Mouse (Mus musculus) hindbrain, embryonic 10.5 days (tissue): ENCODE measurements at regions not wholly inside any gene's neighbourhood (a gene's known extent, or its start where the extent isn't known, plus 50 kb on each side); places are given as distances from the start of the nearest gene placed in this dataset.

Experiments
- DNase-seq: peaks from one replicate; pipeline ENCODE4 v3.0.0-alpha.2; 2017; ENCODE audit warnings: low spot score
- H3K27ac ChIP-seq: fragments of 300-500 bp; sonication (generic); 2 replicates; pipeline ENCODE4 v1.5.1; 2016; ENCODE audit warnings: mild to moderate bottlenecking, moderate library complexity
- H3K27me3 ChIP-seq: fragments of 300-500 bp; sonication (generic); 2 replicates; pipeline ENCODE4 v1.6.1; 2016; ENCODE audit warnings: mild to moderate bottlenecking; ENCODE audit not compliant: poor library complexity, insufficient read depth, severe bottlenecking
- H3K36me3 ChIP-seq: fragments of 300-500 bp; sonication (generic); 2 replicates; pipeline ENCODE4 v1.6.1; 2016; ENCODE audit warnings: mild to moderate bottlenecking, moderate library complexity
- H3K4me1 ChIP-seq: fragments of 300-500 bp; sonication (generic); replicated peaks from 2 replicates; pipeline ENCODE4 v1.6.1; 2016; ENCODE audit warnings: mild to moderate bottlenecking
- H3K4me3 ChIP-seq: fragments of 300-500 bp; sonication (generic); 2 replicates; pipeline ENCODE4 v1.5.1; 2016; ENCODE audit warnings: mild to moderate bottlenecking, moderate library complexity
- H3K9me3 ChIP-seq: fragments of 300-500 bp; sonication (generic); 2 replicates; pipeline ENCODE4 v1.6.1; 2016; ENCODE audit warnings: mild to moderate bottlenecking, moderate library complexity
- WGBS: fragments of 180-500 bp; shearing (Covaris S2); methylation state at CpG from one replicate; pipeline ENCODE4 v1.1.7; 2016; 5-methylcytosine and 5-hydroxymethylcytosine counted together

- WGBS: 10% methylated on average over 3 of the region's 3 CpGs
- Histone ChIP-seq H3K27me3 (no peaks in the 10 kb centered on the region), H3K9me3 (no peaks in the 10 kb centered on the region), H3K4me1 (peaks cover 36% of the 10 kb centered on the region), H3K27ac (peak overlapping the region; percentile 83), H3K4me3 (no peak overlapping the region), H3K36me3 (no peaks in the 10 kb centered on the region)
- DNase-seq: peak; percentile 36
Measured at GRCm38 (mm10) chr1:137636321-137636944, 539.1 kb downstream of the Ptprc start.

DNA sequence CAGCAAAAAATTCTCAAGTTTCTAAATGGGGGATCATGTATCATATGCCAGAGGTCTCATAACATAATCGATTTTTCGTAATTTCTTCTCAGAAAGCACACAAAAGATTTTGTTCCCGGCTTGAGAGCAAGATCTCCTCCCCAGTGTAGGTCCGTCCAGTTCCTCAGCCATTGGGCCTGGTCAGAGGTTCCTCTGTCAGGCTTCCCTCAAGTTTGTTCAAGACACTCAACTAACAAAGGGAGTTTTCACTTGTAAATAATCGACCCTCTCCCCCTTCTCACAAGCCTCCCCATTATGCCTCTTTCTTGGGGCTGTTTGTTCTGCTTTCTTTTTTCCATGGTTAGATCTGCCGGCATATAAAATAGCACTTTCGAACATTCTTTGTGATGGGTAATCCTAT lies 539.7 kb downstream of the Ptprc start:
- Histone ChIP-seq H3K4me3 (no peak overlapping the region), H3K4me1 (peaks cover 31% of the 10 kb centered on the region), H3K36me3 (no peaks in the 10 kb centered on the region), H3K27me3 (no peaks in the 10 kb centered on the region), H3K9me3 (no peaks in the 10 kb centered on the region), H3K27ac (peak overlapping the region; percentile 83)
- no peak for DNase-seq
- WGBS: 22% methylated on average over 7 of the region's 7 CpGs

GRCm38 (mm10) chr1:137631546-137631945 lies 544.0 kb downstream of the Ptprc start:
- no peak overlapping the region for H3K4me3 ChIP-seq
- H3K4me1 ChIP-seq: peaks cover 12% of the 10 kb centered on the region
- H3K27me3 ChIP-seq: no peaks in the 10 kb centered on the region
- no peaks in the 10 kb centered on the region for H3K36me3 ChIP-seq
- H3K9me3 ChIP-seq: no peaks in the 10 kb centered on the region
- H3K27ac ChIP-seq: no peak overlapping the region
- no peak for DNase-seq

- H3K27me3 ChIP-seq: no peaks in the 10 kb centered on the region
- H3K36me3 ChIP-seq: no peaks in the 10 kb centered on the region
- no peak overlapping the region for H3K27ac ChIP-seq
- no peak overlapping the region for H3K4me3 ChIP-seq
- DNase-seq: no peak
- H3K9me3 ChIP-seq: no peaks in the 10 kb centered on the region
- WGBS: 88% methylated on average over 5 of the region's 5 CpGs
- no peaks in the 10 kb centered on the region for H3K4me1 ChIP-seq
Measured at GRCm38 (mm10) chr1:137620672-137621071, 554.8 kb downstream of the Ptprc start.

GRCm38 (mm10) chr1:137618231-137618630 lies 557.3 kb downstream of the Ptprc start:
- no peaks in the 10 kb centered on the region for H3K4me1 ChIP-seq
- H3K27ac ChIP-seq: no peak overlapping the region
- H3K36me3 ChIP-seq: no peaks in the 10 kb centered on the region
- DNase-seq: no peak
- H3K9me3 ChIP-seq: no peaks in the 10 kb centered on the region
- H3K27me3 ChIP-seq: no peaks in the 10 kb centered on the region
- H3K4me3 ChIP-seq: no peak overlapping the region
- 93% methylated on average over 2 of the region's 2 CpGs for WGBS

- H3K36me3 ChIP-seq: no peaks in the 10 kb centered on the region
- H3K27ac ChIP-seq: no peak overlapping the region
- no peaks in the 10 kb centered on the region for H3K4me1 ChIP-seq
- no peak overlapping the region for H3K4me3 ChIP-seq
- no peaks in the 10 kb centered on the region for H3K27me3 ChIP-seq
- 81% methylated on average over 5 of the region's 5 CpGs for WGBS
- H3K9me3 ChIP-seq: no peaks in the 10 kb centered on the region
- no peak for DNase-seq
Measured at GRCm38 (mm10) chr1:137617513-137617912, 558.0 kb downstream of the Ptprc start.

DNA sequence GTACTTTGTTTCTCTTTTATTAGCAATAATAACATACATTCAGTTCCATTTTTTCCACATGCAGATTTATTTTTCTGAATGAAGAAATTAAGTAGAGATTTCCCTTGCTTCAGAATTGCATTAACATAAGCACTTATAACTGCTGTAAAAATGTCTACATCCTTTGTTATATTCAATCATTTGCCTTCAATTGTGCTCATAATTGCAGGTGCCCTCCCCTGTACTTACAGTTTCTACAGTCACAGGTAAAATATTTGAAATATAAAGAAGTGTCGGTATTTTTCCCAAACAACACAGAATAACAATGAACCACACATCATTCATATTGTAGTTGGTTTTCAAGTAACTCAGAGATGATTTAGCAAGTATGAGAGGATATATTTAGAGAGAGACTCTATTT lies 568.8 kb downstream of the Ptprc start:
- no peak for DNase-seq
- Histone ChIP-seq H3K9me3 (no peaks in the 10 kb centered on the region), H3K27me3 (no peaks in the 10 kb centered on the region), H3K36me3 (no peaks in the 10 kb centered on the region), H3K27ac (peak overlapping the region; percentile 64; the same call in 1 of the 2 replicates), H3K4me1 (peaks cover 6% of the 10 kb centered on the region), H3K4me3 (no peak overlapping the region)
- 93% methylated on average over 1 of the region's 1 CpGs for WGBS

DNA sequence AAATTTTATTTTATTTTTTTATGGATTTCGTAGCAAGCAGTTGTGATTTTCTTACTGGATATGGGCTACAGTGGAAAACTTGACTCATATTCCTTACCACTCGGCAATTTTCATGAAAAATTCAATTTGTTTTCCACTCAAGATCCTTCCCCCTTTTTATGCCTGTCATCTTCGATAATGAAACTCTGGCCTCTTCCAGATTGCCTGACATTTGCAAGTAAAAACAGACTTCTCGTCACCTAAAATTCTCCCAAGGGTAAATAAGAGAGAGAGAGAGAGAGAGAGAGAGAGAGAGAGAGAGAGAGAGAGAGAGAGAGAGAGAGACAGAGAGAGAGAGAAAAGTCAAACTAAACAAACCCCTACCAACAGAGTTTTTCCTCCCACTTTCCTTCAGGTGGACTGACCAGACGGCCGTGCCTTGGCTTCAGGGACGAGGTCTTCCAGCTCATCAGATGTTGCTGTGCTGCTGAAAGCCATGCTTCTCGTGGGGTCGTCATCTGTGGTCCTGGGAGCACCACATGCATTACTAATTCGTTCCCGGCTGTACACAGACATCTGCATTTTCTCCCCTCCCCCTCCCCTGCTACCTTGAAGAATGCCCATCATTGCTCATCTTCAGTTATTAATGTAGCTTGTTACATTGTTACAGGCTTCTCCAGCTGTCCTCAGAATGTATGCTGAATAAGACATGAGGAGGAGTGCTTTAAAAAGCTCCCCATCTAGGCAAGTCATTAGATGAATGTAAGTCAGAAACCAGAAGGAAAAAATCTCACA lies 569.4 kb downstream of the Ptprc start:
- Histone ChIP-seq H3K9me3 (no peaks in the 10 kb centered on the region), H3K4me3 (peak overlapping the region; percentile 18; the same call in 1 of the 2 replicates), H3K27ac (peak overlapping the region; percentile 64), H3K4me1 (peaks cover 6% of the 10 kb centered on the region), H3K27me3 (no peaks in the 10 kb centered on the region), H3K36me3 (no peaks in the 10 kb centered on the region)
- peak; percentile 26 for DNase-seq
- WGBS: 52% methylated on average over 11 of the region's 11 CpGs

- H3K9me3 ChIP-seq: no peaks in the 10 kb centered on the region
- no peaks in the 10 kb centered on the region for H3K27me3 ChIP-seq
- no peak for DNase-seq
- no peak overlapping the region for H3K27ac ChIP-seq
- no peak overlapping the region for H3K4me3 ChIP-seq
- 92% methylated on average over 7 of the region's 7 CpGs for WGBS
- H3K36me3 ChIP-seq: no peaks in the 10 kb centered on the region
- H3K4me1 ChIP-seq: no peaks in the 10 kb centered on the region
Measured at GRCm38 (mm10) chr1:137593732-137594131, 581.8 kb downstream of the Ptprc start.

- Histone ChIP-seq H3K4me1 (no peaks in the 10 kb centered on the region), H3K27me3 (no peaks in the 10 kb centered on the region), H3K4me3 (no peak overlapping the region), H3K36me3 (no peaks in the 10 kb centered on the region), H3K9me3 (no peaks in the 10 kb centered on the region), H3K27ac (no peak overlapping the region)
- DNase-seq: no peak
- 79% methylated on average over 2 of the region's 2 CpGs for WGBS
Measured at GRCm38 (mm10) chr1:137591891-137592290, 583.6 kb downstream of the Ptprc start.

GRCm38 (mm10) chr1:137591295-137591694 lies 584.2 kb downstream of the Ptprc start:
- 65% methylated on average over 3 of the region's 3 CpGs for WGBS

GRCm38 (mm10) chr1:137588304-137589300 lies 586.9 kb downstream of the Ptprc start:
- no peaks in the 10 kb centered on the region for H3K9me3 ChIP-seq
- H3K4me1 ChIP-seq: no peaks in the 10 kb centered on the region
- no peaks in the 10 kb centered on the region for H3K27me3 ChIP-seq
- no peaks in the 10 kb centered on the region for H3K36me3 ChIP-seq
- WGBS: 91% methylated on average over 6 of the region's 6 CpGs
- no peak overlapping the region for H3K27ac ChIP-seq
- DNase-seq: no peak
- no peak overlapping the region for H3K4me3 ChIP-seq

More at GRCm38 (mm10) chr1:137591295-137591694, 584.2 kb downstream of the Ptprc start:
- DNase-seq: no peak
- no peaks in the 10 kb centered on the region for H3K36me3 ChIP-seq
- H3K9me3 ChIP-seq: no peaks in the 10 kb centered on the region
- no peak overlapping the region for H3K4me3 ChIP-seq
- H3K27me3 ChIP-seq: no peaks in the 10 kb centered on the region
- H3K27ac ChIP-seq: no peak overlapping the region
- H3K4me1 ChIP-seq: no peaks in the 10 kb centered on the region
